In the genomic region with DNA sequence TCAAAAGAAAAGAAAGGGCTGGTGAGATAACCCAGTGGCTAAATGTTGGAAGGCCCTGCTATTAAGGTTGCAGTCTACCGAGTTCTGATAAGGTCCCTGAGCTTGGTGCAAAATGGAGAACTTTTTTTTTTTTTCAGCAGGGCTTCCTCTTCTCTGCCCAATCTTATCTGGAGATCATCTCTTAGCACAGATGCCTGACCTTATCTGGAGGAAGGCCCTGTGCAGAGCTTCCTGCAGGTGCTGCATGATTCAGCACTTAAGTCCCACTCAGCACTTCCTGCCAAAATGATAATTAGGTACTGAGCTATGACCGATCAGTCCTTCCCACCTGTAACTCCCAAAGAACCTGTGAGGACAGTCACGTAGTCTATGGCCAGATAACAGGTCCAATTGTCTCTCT, we compare ENCODE assay signal across 15 mouse cellular contexts.
DNase-seq lines count a peak whose midpoint lies in the region; ATAC-seq lines count a peak whose summit lies in the region.
"Had no signal": no experiment of that assay in that cellular context is flagged by ENCODE, and none has a peak within 500 bp of the region (broad histone marks: within the 10 kb centered on the region; RNA-seq: fewer than 3 reads in every experiment).

No protein-coding gene starts in this region.

- no peaks in the 10 kb centered on the region for H3K27me3 ChIP-seq in heart, embryonic 11.5 days (ENCODE audit: control insufficient read depth, insufficient read depth, low read length)
- H3K27me3 ChIP-seq in liver, embryonic 11.5 days (replicated peaks; ENCODE audit: control insufficient read depth, insufficient read depth, low read length): no peaks in the 10 kb centered on the region
- no peaks in the 10 kb centered on the region for H3K27me3 ChIP-seq in intestine, embryonic 16.5 days (replicated peaks; ENCODE audit: control insufficient read depth, insufficient read depth, low read length)
- H3K27me3 ChIP-seq: intestine, embryonic 15.5 days had no signal

- WGBS in heart, embryonic 11.5 days (ENCODE audit: insufficient replicate concordance): 38% methylated on average over 3 of the region's 3 CpGs
- WGBS in liver, embryonic 11.5 days: 38% methylated on average over 3 of the region's 3 CpGs
- 58% methylated on average over 3 of the region's 3 CpGs for WGBS in intestine, embryonic 16.5 days

- H3K4me1 ChIP-seq in heart, embryonic 11.5 days (ENCODE audit: control insufficient read depth, insufficient read depth, low read length): no peaks in the 10 kb centered on the region
- H3K4me1 ChIP-seq in liver, embryonic 11.5 days (replicated peaks; ENCODE audit: control insufficient read depth, insufficient read depth, low read length): no peaks in the 10 kb centered on the region
- no peaks in the 10 kb centered on the region for H3K4me1 ChIP-seq in intestine, embryonic 16.5 days (ENCODE audit: control insufficient read depth, insufficient read depth, low read length)
- H3K4me1 ChIP-seq: intestine, embryonic 15.5 days had no signal

- no peak overlapping the region for H3K9ac ChIP-seq in heart, embryonic 11.5 days (ENCODE audit: low read depth, low read length)
- no peak overlapping the region for H3K9ac ChIP-seq in liver, embryonic 11.5 days (ENCODE audit: low read depth, low read length)
- H3K9ac ChIP-seq in intestine, embryonic 16.5 days (ENCODE audit: low read depth, low read length): no peak overlapping the region
- H3K9ac ChIP-seq: intestine, embryonic 15.5 days; limb, embryonic 13.5 days had no signal

- DNase-seq in adrenal gland, adult 2 months: peak; percentile 14
- DNase-seq in adrenal gland, adult 18-20 months (ENCODE audit: low spot score in 2 of 2): no peak
- DNase-seq in thymus, postnatal 10 days (ENCODE audit: low spot score in 2 of 2): peak; percentile 41 to 59
- no peak for DNase-seq in liver, embryonic 11.5 days (ENCODE audit: low spot score)
- DNase-seq: cerebellum, adult 11 months; heart, postnatal 4 days; lung, adult 2 months had no signal

- H3K4me3 ChIP-seq in heart, embryonic 11.5 days (ENCODE audit: low read depth, low read length): no peak overlapping the region
- no peak overlapping the region for H3K4me3 ChIP-seq in liver, embryonic 11.5 days (ENCODE audit: low read depth, low read length)
- H3K4me3 ChIP-seq in intestine, embryonic 16.5 days (ENCODE audit: low read length): no peak overlapping the region
- H3K4me3 ChIP-seq: intestine, embryonic 15.5 days; limb, embryonic 13.5 days; megakaryocyte, embryonic 14.5 days had no signal

- peak; percentile 95 for ATAC-seq in CD4-positive, CD25-positive, alpha-beta regulatory T cell, adult 4 months
- ATAC-seq in hematopoietic stem cell, adult 5-6 weeks (replicated peaks in 1 of 2; ENCODE audit: insufficient read depth in 1 of 2, low FRiP score in 2 of 2, low TSS enrichment in 1 of 2, low read depth in 1 of 2, poor library complexity in 2 of 2, severe bottlenecking in 2 of 2): peak; percentile 96 to 98
- no peak for ATAC-seq in heart, embryonic 11.5 days (replicated peaks; ENCODE audit: insufficient number of reproducible peaks, low FRiP score, low TSS enrichment)
- no peak for ATAC-seq in liver, embryonic 11.5 days (replicated peaks; ENCODE audit: low FRiP score)
- ATAC-seq in intestine, embryonic 16.5 days: no peak
- ATAC-seq: forebrain, embryonic 14.5 days; intestine, embryonic 15.5 days had no signal

- H3K9me3 ChIP-seq in heart, embryonic 11.5 days (replicated peaks; ENCODE audit: control insufficient read depth, low read length): no peaks in the 10 kb centered on the region; the same call in 1 of the 2 replicates
- H3K9me3 ChIP-seq in liver, embryonic 11.5 days (ENCODE audit: control insufficient read depth, low read length): peaks cover 2% of the 10 kb centered on the region; the same call in 1 of the 2 replicates
- no peaks in the 10 kb centered on the region for H3K9me3 ChIP-seq in intestine, embryonic 16.5 days (ENCODE audit: control insufficient read depth, low read length)
- H3K9me3 ChIP-seq: intestine, embryonic 15.5 days; limb, embryonic 13.5 days had no signal

- H3K27ac ChIP-seq in heart, embryonic 11.5 days (ENCODE audit: low read depth, low read length): no peak overlapping the region
- H3K27ac ChIP-seq in liver, embryonic 11.5 days (ENCODE audit: low read depth, low read length): no peak overlapping the region
- no peak overlapping the region for H3K27ac ChIP-seq in intestine, embryonic 16.5 days (ENCODE audit: low read length)
- H3K27ac ChIP-seq: intestine, embryonic 15.5 days; limb, embryonic 13.5 days had no signal

- H3K4me2 ChIP-seq in heart, embryonic 11.5 days: no peak overlapping the region
- H3K4me2 ChIP-seq in liver, embryonic 11.5 days: no peak overlapping the region
- no peak overlapping the region for H3K4me2 ChIP-seq in intestine, embryonic 16.5 days (ENCODE audit: low read depth, low read length)
- H3K4me2 ChIP-seq: intestine, embryonic 15.5 days; limb, embryonic 13.5 days had no signal

- H3K36me3 ChIP-seq in heart, embryonic 11.5 days (ENCODE audit: control insufficient read depth, insufficient read depth, low read length): no peaks in the 10 kb centered on the region
- H3K36me3 ChIP-seq in liver, embryonic 11.5 days (ENCODE audit: control insufficient read depth, insufficient read depth, low read length): no peaks in the 10 kb centered on the region
- H3K36me3 ChIP-seq in intestine, embryonic 16.5 days (ENCODE audit: control insufficient read depth, insufficient read depth, low read length): no peaks in the 10 kb centered on the region
- H3K36me3 ChIP-seq: intestine, embryonic 15.5 days; limb, embryonic 13.5 days had no signal

Comparison
In these comparisons a context has a peak if more than half of its experiments do, and no peak if none do; other contexts are left out.
1. DNase-seq: peak in adrenal gland, adult 2 months (single experiment) and thymus, postnatal 10 days (2 of 2); none in adrenal gland, adult 18-20 months (0 of 2) and liver, embryonic 11.5 days (single experiment).
2. ATAC-seq: peak in CD4-positive, CD25-positive, alpha-beta regulatory T cell, adult 4 months (single experiment) and hematopoietic stem cell, adult 5-6 weeks (2 of 2); none in heart, embryonic 11.5 days (single experiment), liver, embryonic 11.5 days (single experiment) and intestine, embryonic 16.5 days (single experiment).